Mouse (Mus musculus): ENCODE measurements at regions not wholly inside any gene's neighbourhood (a gene's known extent, or its start where the extent isn't known, plus 50 kb on each side); places are given as distances from the start of the nearest gene placed in this dataset.

- TF ChIP-seq CTCF (IDR thresholded peaks at IDR 0.05; ENCODE audit: borderline replicate concordance, insufficient read depth, low read length): no peak
- TF ChIP-seq POLR2A (IDR thresholded peaks at IDR 0.05; ENCODE audit: low read depth, low read length): no peak
Measured at GRCm38 (mm10) chr7:136754821-136755220, 139.6 kb upstream of the Mgmt start.

Data from embryonic fibroblast, embryonic 13.5 days (primary cell).